Mouse (Mus musculus): ENCODE results near the gene Pbx2. TPM values are rescaled to one million over a fixed set of nuclear protein-coding genes. Genes with fewer than 3 reads are reported as not detected.
"Not testable (repeated sequence)": the region's sequence is repeated elsewhere in the genome, so short reads cannot be mapped to it uniquely, and the experiment has no call there.

Pbx2 gene
- 10 to 100 TPM; 66.9 to 69.5 TPM for total RNA-seq (2021)
- long read RNA-seq, experiment 1, transcript Pbx2-201 (9 exons, 3,068 nt), result major isoform, 5 of 11 reads
- long read RNA-seq, experiment 1, partial matches to known transcripts, result 2 of 11 reads
- long read RNA-seq, experiment 1, other reads (novel, unspliced or antisense), result 4 of 11 reads
- long read RNA-seq, experiment 2, transcript Pbx2-201 (9 exons, 3,068 nt), result major isoform, 10 of 18 reads
- long read RNA-seq, experiment 2, partial matches to known transcripts, result 3 of 18 reads
- long read RNA-seq, experiment 2, other reads (novel, unspliced or antisense), result 4 of 18 reads

- no peak for TF ChIP-seq CTCF (conservative IDR thresholded peaks at IDR 0.05)
- no peak for DNase-seq (ENCODE audit: low spot score in 2 of 2)
Measured at GRCm38 (mm10) chr17:34591029-34591993, at the start of gene Pbx2. Pbx2 (plus strand) TSS chr17:34591266.

GRCm38 (mm10) chr17:34543567-34543966 lies 47.5 kb upstream of the Pbx2 start:
- H3K4me3 ChIP-seq; H3K27ac ChIP-seq; DNase-seq (ENCODE audit: low spot score in 2 of 2): not testable (repeated sequence)

More at GRCm38 (mm10) chr17:34591029-34591993, at the start of gene Pbx2:
- Histone ChIP-seq H3K27ac (peak within 1 kb of the TSS; percentile 99), H3K4me3 (peak within 1 kb of the TSS; percentile 84)

- Histone ChIP-seq H3K4me3 (no peak overlapping the region), H3K27ac (no peak overlapping the region)
- no peak for DNase-seq (ENCODE audit: low spot score in 2 of 2)
- TF ChIP-seq CTCF (conservative IDR thresholded peaks at IDR 0.05), result no peak
Measured at GRCm38 (mm10) chr17:34546797-34547196, 44.3 kb upstream of the Pbx2 start.

- Histone ChIP-seq H3K27ac (no peak overlapping the region), H3K4me3 (no peak overlapping the region)
- no peak for TF ChIP-seq CTCF (conservative IDR thresholded peaks at IDR 0.05)
- DNase-seq (ENCODE audit: low spot score in 2 of 2), result no peak
Measured at GRCm38 (mm10) chr17:34547601-34548000, 43.5 kb upstream of the Pbx2 start.

GRCm38 (mm10) chr17:34549156-34549555 lies 41.9 kb upstream of the Pbx2 start:
- H3K4me3 ChIP-seq, result no peak overlapping the region
- no peak for TF ChIP-seq CTCF (conservative IDR thresholded peaks at IDR 0.05)
- no peak for DNase-seq (ENCODE audit: low spot score in 2 of 2)
- no peak overlapping the region for H3K27ac ChIP-seq

GRCm38 (mm10) chr17:34549843-34550242 lies 41.2 kb upstream of the Pbx2 start:
- TF ChIP-seq CTCF (conservative IDR thresholded peaks at IDR 0.05), result no peak
- no peak overlapping the region for H3K4me3 ChIP-seq
- no peak for DNase-seq (ENCODE audit: low spot score in 2 of 2)
- H3K27ac ChIP-seq, result no peak overlapping the region

- H3K27ac ChIP-seq, result no peak overlapping the region
- peak; percentile 59 to 78 for DNase-seq (ENCODE audit: low spot score in 2 of 2)
- H3K4me3 ChIP-seq, result no peak overlapping the region
- no peak; the same call in none of the 2 replicates for TF ChIP-seq CTCF (conservative IDR thresholded peaks at IDR 0.05)
Measured at GRCm38 (mm10) chr17:34555483-34555882, 35.6 kb upstream of the Pbx2 start.

GRCm38 (mm10) chr17:34556406-34556805 lies 34.7 kb upstream of the Pbx2 start:
- Histone ChIP-seq H3K27ac (no peak overlapping the region), H3K4me3 (no peak overlapping the region)
- no peak for DNase-seq (ENCODE audit: low spot score in 2 of 2)
- TF ChIP-seq CTCF (conservative IDR thresholded peaks at IDR 0.05), result no peak

GRCm38 (mm10) chr17:34557411-34557810 lies 33.7 kb upstream of the Pbx2 start:
- TF ChIP-seq CTCF (conservative IDR thresholded peaks at IDR 0.05), result no peak
- H3K27ac ChIP-seq, result no peak overlapping the region
- no peak overlapping the region for H3K4me3 ChIP-seq
- DNase-seq (ENCODE audit: low spot score in 2 of 2), result no peak

GRCm38 (mm10) chr17:34559116-34559515 lies 31.9 kb upstream of the Pbx2 start:
- TF ChIP-seq CTCF (conservative IDR thresholded peaks at IDR 0.05), result no peak
- Histone ChIP-seq H3K4me3 (no peak overlapping the region), H3K27ac (no peak overlapping the region)
- no peak for DNase-seq (ENCODE audit: low spot score in 2 of 2)

GRCm38 (mm10) chr17:34559895-34560294 lies 31.2 kb upstream of the Pbx2 start:
- 0 out of 2 replicates have a peak, but pooled peaks have one; percentile 3 for TF ChIP-seq CTCF (conservative IDR thresholded peaks at IDR 0.05)
- H3K4me3 ChIP-seq, result no peak overlapping the region
- no peak for DNase-seq (ENCODE audit: low spot score in 2 of 2)
- H3K27ac ChIP-seq, result no peak overlapping the region

GRCm38 (mm10) chr17:34560438-34560837 lies 30.6 kb upstream of the Pbx2 start:
- peak; percentile 18; the same call in 1 of the 2 replicates for TF ChIP-seq CTCF (conservative IDR thresholded peaks at IDR 0.05)
- no peak overlapping the region for H3K4me3 ChIP-seq
- no peak for DNase-seq (ENCODE audit: low spot score in 2 of 2)
- no peak overlapping the region for H3K27ac ChIP-seq

- no peak for TF ChIP-seq CTCF (conservative IDR thresholded peaks at IDR 0.05)
- DNase-seq (ENCODE audit: low spot score in 2 of 2), result no peak
- Histone ChIP-seq H3K27ac (no peak overlapping the region), H3K4me3 (no peak overlapping the region)
Measured at GRCm38 (mm10) chr17:34561200-34561599, 29.9 kb upstream of the Pbx2 start.
